Mouse (Mus musculus) left cerebral cortex, postnatal 36 days (tissue): ENCODE results near the gene Tmem88b. TPM values are rescaled to one million over a fixed set of nuclear protein-coding genes. Genes with fewer than 3 reads are reported as not detected.
"Not testable (repeated sequence)": the region's sequence is repeated elsewhere in the genome, so short reads cannot be mapped to it uniquely, and the experiment has no call there.

ENCODE experiments used
- DNase-seq, 2 experiments: peaks; one replicate each; pipeline ENCODE4 v3.0.0; 2021 to 2022; ENCODE audit warnings: low spot score in 2 of 2, mixed read lengths in 1 of 2
- intact Hi-C: fragments of 180-260 bp; cut with DNase I; formaldehyde crosslinking; loops from one replicate; pipeline ENCODE4 v1.15.1; 2025
- total RNA-seq, 2 experiments: library from RNA; stranded (reverse); gene quantifications; 2 replicates each; pipeline ENCODE4 v1.2.3; 2021

Tmem88b gene
- total RNA-seq, 2 experiments from 2014 or later, result 18.3 to 30.0 TPM

DNA sequence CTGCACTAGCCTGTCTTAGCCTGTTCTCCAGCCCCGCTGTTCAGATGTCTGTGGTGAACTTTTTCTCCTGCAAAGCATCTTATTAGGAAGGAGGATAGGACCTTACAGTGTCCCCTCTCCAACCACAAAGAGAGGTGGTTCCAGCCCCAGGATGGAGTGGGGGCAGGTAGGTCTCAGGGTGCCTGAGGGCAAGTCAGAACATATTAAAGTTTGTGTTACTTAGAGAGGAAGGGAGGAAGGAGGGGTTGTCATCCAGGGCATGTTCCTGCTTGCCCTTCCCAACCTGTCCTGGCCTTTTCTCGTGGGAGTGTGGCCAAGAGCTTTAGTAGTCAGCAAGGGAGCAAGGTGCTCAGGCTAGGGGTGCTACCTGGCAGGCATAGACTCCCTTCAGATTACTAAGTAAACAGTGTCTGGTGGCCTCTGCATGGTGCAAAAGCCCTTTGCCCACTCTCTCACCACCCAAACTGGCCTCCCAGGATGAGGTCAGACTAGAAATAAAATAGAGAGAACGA is 5.0 kb upstream of the Tmem88b start:
- intact Hi-C loops, result no loop called here
- DNase-seq, result no peak

DNA sequence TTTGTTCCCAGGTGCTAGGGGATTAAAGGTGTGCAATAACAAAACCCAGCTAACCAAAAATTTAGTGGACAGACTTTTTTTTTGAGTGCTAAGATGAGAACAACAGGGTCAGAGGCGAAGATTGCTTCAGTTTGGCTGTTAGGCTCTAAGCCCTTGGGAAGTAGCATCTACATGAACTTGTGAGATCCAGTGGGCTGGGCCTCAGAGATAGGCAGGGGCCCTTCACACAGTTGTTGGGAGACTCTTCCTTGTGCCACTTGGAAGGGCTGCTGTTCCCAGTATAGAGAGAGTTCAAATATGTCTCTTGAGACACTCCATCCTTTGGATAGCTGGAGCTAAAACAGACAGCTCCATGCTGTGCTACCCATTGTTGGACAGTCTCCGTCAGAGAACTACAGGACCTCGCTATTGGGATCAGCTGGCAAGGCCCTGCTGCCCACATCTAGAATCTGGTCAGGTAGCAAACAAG is 4.4 kb upstream of the Tmem88b start, which contains the start of gene Ankrd65:
Gene Ankrd65, plus strand, starts transcription at position 419 of the 469 bp plus-strand sequence.
- no peak for DNase-seq
- intact Hi-C loops, result no loop called here

DNA sequence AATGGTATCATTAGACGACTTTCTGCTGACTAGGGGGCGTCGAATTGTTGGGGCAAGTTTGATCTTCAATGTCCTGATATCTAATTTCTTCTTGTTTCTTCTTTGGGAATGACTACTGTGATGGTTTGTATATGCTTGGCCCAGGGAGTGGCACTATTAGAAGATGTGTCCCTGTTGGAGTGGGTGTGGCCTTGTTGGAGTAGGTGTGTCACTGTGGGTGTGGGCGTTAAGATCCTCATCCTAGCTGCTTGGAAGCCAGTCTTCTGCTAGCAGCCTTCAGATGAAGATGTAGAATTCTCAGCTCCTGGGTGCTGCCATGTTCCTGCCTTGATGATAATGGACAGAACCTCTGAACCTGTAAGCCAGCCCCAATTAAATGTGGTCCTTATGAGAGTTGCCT is 3.2 kb upstream of the Tmem88b start:
- intact Hi-C loops, DNase-seq: not testable (repeated sequence)

DNA sequence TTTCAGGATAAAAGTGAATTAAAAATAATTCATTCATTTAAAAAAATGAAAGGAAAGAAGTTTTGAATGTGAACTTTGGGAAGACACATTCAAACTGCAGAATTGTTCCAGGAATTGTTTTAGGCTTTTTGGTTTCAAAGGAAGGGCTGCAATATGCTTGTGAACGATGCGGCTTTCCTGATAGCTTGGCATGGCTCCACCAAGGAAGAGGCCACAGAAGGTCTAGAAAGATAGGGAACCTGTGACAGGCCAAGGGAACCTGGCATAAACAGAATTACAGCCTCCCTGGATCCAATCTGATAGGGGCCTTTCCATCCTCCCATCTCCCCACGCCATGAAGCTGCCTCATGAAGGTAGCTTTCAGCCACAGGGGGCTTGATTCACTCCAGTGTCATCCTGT is 2.6 kb upstream of the Tmem88b start:
- no peak for DNase-seq
- intact Hi-C loops, result no loop called here

DNA sequence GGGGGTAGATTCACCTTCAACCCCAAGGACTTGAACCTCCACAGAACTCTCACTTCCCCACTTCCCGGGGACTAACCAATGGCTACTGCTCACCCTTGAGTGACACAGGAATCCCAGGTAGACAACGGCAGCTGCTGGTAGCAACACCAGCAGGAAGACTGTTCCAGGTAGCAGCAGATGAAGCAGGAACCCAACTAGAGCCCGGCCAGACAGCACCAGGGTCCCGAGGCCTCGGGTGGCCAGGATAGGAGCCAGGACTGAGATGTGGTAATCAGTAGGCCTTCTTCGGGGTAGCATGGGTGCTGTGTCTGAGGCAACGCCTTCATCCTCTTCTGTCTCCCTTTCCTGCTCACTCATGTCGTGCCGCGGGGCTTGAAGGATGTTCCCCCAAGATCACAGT is 428 bp downstream of the Tmem88b start:
- no peak for DNase-seq
- intact Hi-C loops, result loop anchor here (2.0 kb wide), 1 partner anchor 14 kb away; no protein-coding TSS in a partner anchor

DNA sequence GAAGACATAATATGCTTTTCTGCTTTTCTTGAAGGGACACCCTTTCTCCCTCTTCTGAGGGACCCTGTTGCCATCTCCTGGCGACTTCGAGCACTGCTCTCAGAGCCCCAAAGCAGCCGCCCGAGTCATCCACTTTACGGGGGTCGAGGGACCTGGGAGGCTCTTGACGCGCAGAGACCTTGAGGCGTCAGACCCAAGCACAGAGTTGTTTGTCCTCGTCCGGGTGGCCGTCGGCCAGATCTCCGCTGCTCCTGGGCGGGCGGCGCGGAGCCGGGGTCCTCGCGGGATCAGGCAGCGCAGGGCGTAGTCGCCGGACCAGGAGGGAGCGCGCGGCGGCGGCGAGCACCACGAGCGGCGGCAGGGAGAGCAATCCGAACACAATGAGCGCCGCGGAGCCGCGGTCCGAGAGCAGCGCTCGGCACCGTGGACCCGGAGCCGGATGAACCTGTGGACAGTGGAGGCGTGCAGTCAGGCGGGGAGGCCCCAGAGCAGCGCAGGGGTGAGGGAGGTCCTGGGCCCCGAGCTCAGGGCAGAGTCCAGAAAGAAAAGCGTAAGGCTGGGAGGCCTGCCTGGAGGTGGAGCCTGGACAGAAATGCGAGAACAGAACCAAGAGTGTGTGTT is 1.5 kb downstream of the Tmem88b start:
- intact Hi-C loops, result loop anchor here (2.0 kb wide), 1 partner anchor 13 kb away; no protein-coding TSS in a partner anchor
- DNase-seq, result peak; percentile 82 to 83

DNA sequence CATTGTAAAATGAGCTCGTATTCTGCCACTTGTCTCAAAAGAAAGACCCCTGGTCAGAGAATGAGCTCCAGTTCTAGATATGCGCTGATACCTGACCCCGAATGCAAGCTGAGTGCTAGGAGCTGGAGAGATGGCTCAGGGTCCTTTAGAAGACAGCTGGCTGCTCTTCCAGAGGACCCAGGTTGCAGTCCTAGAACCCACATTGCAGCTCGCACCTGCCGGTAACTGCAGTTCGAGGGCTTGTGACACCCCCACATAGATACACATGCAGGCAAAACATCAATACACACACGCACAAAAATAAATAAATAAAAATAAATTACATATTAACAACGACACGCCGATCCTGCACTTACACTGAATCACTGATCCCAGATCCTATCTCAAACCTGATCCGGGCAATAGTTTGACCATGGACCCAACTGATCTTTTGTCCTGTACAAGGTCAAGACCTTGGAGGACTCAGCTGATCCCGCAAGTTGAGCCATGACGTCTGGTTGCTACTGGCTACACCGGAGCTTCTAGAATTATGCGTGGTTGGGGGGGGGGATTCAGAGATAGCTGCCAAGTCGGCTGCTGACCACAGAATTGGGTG is 2.1 kb downstream of the Tmem88b start:
- peak in 1 of 2 experiments; percentile 7 for DNase-seq
- intact Hi-C loops, result loop anchor here (2.0 kb wide), 1 partner anchor 13 kb away; no protein-coding TSS in a partner anchor

DNA sequence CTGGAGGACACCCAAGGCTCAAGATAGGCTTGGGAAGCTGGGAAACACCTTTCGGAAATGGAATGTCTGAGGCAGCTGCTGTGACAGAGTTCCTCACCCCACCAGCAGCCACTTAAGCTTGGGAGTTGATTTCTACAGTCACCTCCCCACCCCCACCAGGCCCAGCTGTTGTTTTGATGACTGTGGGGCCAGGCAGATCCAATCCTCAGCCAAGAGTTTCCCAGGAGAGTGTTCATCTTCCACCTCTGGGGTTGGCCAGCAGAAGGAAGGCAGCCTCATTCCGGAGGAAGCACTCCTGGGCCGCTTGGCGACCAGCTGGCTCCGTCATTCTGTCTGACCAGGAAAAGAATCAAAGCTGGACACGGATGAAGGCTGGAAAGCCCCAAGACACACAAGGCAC is 4.8 kb downstream of the Tmem88b start:
- intact Hi-C loops, result no loop called here
- DNase-seq, result no peak

DNA sequence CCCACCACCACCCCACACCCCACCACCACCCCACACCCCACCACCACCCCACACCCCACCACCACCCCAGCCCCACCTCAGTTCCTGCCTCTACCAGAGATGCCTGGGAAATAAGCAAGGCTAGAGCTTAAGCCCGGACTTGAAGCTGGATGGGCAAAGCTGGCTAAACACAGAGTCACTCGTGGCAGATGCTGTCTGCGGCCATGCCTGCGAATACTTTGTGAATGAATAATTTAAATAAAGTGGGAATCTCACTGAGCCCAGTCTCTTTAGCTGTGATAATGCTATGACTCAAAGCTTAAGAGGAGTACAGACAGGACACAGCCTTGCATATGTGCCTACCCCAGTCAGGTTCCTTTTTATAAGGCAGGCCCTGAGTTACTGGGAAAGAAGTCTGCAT is 6.2 kb downstream of the Tmem88b start:
- intact Hi-C loops, result no loop called here
- no peak for DNase-seq

DNA sequence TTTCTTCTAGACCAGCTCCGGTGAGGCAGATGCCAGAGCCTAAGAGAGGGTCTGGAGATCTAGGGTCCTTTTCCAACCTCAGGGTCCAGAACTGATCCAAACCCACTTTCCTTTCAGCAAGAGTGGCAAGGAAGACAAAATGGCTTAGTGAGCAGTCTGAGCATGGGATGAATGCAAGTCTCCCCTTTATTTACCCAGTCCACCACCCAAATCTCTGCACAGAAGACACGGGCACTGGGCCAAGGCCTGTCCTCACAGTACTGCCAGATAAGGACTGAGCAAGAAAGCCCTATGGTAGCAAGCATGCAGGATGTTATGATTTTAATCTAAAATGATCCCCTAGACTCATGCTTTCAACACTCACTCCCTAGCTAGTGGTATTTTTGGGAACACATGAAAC is 7.9 kb downstream of the Tmem88b start:
- DNase-seq, result no peak
- intact Hi-C loops, result no loop called here

DNA sequence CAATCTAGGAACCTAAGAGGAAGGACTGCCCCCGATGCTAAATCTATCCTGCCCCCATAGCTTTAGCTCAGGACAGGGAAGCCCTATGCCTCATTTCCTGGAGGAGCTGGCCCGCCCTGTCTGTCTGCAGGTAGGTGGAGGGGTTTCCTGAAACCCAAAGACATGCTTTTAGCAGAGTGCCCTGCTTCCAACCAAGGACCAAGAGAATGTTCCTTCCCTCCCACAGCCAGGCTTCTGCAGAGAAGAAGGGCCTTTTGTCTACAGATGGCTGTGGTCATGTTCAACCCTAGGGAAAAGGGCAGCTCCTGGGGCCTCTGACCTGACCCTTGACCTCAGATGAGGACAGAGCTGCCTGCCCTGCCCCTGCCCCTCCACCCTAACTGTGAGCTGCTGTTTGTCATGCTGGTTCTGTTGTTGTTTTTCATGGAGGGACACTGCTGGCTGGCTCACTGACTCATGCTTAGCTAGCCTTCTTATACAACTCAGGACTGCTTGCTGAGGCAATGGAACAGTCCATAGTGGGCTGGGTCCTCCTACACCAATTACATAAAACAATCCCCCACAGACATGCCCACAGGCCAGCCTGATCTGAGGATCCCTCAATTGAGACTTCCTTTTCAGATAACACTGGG is 8.9 kb downstream of the Tmem88b start:
- DNase-seq, result peak; percentile 51 to 57
- intact Hi-C loops, result no loop called here

DNA sequence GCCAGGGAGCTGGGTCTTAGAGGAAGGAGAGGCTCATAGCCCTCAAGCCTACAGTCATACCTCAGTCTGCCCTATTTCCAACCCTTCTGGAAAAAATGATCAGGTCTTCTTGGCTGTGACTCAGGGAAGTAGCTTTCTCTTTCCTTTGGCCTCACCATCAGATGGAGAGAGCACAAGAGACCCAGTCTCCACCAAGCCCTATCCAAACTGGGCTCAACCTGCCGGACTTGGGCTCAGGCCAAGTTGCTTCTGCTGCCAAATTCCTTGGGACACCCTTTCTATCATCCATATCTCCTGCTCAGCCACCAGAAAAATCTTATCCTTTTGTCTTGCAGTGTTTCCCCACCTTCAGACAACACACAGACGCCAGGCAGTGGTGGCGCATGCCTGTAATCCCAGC is 9.8 kb downstream of the Tmem88b start:
- intact Hi-C loops, result no loop called here
- DNase-seq, result no peak

DNA sequence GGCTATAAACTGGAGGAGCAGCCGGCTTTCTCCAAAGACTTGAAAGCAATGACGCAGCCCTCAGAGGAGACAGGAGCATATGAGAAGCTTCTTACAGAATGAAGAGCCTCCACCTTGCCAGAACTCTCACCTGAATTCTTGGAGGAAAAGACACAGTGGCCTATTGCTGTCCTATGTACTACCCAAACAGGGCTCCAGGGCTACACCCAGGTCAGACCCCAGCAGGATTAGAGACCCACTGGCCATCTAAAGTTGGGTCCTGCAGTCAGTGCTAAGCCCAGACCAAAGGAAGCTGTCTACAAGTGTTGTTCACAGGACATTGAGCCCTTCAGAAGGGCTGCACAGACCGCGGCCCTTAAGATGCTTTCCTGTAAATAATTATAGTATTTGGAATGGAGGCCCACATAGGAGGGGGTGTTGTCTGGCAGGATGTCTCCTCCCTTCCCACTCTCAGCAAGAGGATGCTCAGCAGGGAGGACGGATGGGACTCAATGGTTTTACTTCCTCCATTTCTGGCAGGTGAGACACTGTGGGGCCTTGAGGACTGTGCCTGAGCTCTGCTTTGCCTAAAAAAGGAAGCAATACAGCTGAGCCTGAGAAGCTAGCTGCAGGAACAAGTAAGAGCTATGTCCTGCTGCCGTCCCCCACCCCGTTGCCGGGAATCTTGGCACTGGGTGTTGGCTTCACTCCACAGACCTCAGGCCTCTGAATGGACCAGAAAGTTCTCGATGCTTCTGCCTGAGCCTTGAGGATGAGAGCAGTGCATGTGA is 10.5 kb downstream of the Tmem88b start:
- intact Hi-C loops, result loop anchor here (5.0 kb wide), 1 partner anchor 53 kb away; no protein-coding TSS in a partner anchor
- DNase-seq, result peak; percentile 50 to 54

DNA sequence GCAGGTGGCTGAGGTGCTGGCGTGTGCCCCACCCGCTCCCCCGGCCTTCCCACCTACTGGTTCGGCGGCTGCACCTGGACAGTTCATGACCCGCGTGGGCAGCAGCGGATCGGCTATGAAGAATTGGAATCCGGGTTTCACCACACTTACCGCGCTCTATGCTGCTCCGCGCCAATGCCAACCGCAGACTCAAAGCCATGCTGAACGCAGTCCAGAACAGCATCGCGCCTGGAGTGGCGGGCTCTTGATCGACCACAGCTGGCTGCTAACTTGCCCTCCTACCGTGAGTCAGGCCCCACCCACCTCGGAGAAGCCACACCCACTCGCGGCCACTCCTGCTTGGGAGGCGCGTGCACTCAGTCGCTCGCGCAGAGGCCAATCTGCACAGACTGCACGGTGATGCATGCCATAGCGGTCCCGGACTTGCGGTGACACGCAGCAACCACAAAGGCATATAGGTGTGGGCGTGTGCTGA is 11.4 kb downstream of the Tmem88b start, which contains the start of gene Vwa1:
Gene Vwa1, minus strand, starts transcription at position 419 of the 475 bp plus-strand sequence.
- intact Hi-C loops, result loop anchor here (5.0 kb wide), 1 partner anchor 52 kb away; no protein-coding TSS in a partner anchor
- peak; percentile 86 to 87 for DNase-seq

DNA sequence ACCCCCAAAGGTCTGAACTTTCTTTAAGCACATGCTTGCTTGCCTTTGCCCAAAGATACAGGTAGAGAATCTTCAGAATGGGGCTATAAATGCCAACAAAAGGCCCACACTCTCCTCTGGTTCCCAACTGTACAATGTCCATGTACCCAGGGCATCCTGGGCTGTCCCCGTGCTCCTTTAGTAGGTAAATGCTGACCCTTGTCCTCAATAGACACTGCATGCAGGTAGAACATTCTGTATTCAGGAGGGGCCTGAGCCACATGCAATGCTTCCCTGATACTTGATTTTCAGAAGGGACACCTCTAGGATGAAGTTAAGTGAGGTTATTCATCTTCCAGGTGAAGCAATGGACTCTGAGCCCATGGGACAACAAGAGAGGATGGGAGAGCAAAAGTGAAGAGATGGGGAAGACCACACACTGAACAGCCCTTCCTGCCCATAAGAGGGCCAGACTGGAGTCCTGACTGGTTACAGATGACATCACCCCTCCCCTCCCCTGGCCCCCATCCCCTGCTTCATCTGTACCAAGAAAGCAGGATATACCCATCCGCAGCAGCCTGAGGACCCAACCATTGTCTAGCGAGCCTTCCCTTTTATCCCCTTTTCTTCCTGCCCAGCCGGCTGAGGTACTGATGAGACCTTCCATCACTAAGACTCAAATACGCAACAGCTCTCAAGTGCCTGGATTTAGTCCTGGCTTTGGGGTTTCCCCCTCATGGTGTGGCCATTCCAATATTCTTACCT is 12.2 kb downstream of the Tmem88b start:
- intact Hi-C loops, result loop anchor here (5.0 kb wide), 1 partner anchor 51 kb away; no protein-coding TSS in a partner anchor
- DNase-seq, result no peak

DNA sequence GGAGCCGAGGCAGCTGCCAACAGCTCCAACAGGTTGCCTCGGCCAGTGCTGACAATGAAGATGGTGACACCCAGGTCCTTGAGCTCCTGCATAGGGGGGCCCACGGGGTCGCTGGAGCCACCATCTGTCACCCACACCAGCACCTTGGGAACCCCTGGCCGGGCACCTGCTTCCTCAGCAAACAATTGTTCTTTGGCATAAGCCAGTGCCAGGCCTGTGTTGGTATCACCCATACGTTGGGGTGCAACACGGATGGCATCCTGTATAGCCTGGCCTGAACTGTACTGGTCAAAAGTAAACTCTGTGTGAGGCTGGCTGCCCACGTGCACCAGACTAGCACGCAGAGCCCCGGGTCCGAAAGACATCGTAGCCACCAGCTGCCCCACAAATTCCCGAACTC is 12.9 kb downstream of the Tmem88b start:
- intact Hi-C loops, result loop anchor here (5.0 kb wide), 1 partner anchor 50 kb away; no protein-coding TSS in a partner anchor
- no peak for DNase-seq

DNA sequence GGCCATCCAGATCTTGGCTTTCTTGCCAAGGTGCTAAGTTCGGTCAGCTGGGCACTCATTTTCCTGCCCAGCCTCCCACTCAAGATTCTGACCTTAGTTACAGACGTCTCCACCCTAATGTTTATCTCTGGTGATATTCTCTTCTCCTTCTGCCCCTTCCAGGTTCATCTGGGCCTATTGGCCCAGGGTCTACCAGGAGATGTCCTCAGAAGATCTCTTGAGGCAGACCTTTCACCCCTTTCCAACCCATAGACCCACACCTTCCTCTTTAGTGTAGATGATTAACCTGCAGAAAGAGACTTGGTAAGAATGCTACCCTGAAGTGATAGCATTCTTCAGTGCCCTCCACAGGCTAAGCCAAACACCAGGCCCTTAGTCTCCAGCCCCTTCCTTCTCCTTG is 14.0 kb downstream of the Tmem88b start:
- DNase-seq, result no peak
- intact Hi-C loops, result loop anchor here (2.0 to 5.0 kb wide), 2 partner anchors 13 to 49 kb away; partner anchors contain the start of gene Tmem88b

DNA sequence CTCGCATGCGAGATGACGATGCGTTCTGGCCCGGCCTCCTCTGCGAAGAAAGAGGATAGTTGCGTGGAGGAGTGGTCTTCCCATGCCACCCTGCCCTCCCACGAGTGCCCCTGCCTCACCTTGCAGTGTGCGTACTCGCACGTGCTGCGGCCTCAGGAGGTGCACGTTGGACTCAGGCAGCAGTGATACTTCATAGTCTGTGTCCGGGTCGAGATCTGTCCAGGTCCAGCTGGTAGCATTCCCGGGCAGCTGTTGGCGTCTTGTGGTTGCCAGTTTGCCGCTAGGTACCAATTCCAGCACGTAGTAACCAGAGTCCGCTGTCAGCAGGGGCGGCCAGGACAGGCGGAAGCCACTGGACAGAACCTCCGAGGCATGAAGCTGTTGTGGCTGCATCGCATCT is 15.0 kb downstream of the Tmem88b start:
- intact Hi-C loops, result loop anchor here (2.0 to 5.0 kb wide), 2 partner anchors 14 to 48 kb away; partner anchors contain the start of gene Tmem88b

More for the DNA sequence above, 15.0 kb downstream of the Tmem88b start:
- no peak for DNase-seq
